Mouse (Mus musculus) liver, postnatal 0 days (tissue): ENCODE results near the gene 1700030J22Rik. TPM values are rescaled to one million over a fixed set of nuclear protein-coding genes. Genes with fewer than 3 reads are reported as not detected.

Experiments
- ATAC-seq: fragments of 200-750 bp; cut with Nextera tagmentation; 2 replicates; pipeline ENCODE4 v1.8.0; 2017; ENCODE audit warnings: mild to moderate bottlenecking, moderate library complexity
- DNase-seq: peaks from one replicate; pipeline ENCODE4 v3.0.0-alpha.2; 2016
- H3K27ac ChIP-seq: fragments of 300-500 bp; sonication (generic); 2 replicates; pipeline ENCODE4 v1.5.1; 2014; ENCODE audit warnings: antibody characterized with exemption, moderate library complexity, mild to moderate bottlenecking, low read depth
- H3K27me3 ChIP-seq: fragments of 300-500 bp; sonication (generic); 2 replicates; pipeline ENCODE4 v1.6.1; 2014; ENCODE audit warnings: low read length, control low read depth, mixed read lengths; ENCODE audit not compliant: insufficient read depth
- H3K36me3 ChIP-seq: fragments of 300-500 bp; sonication (generic); replicated peaks from 2 replicates; pipeline ENCODE4 v1.6.1; 2014; ENCODE audit warnings: mild to moderate bottlenecking, control low read depth, low read length, moderate library complexity, mixed read lengths; ENCODE audit not compliant: insufficient read depth
- H3K4me1 ChIP-seq: fragments of 300-500 bp; sonication (generic); 2 replicates; pipeline ENCODE4 v1.6.1; 2014; ENCODE audit warnings: antibody characterized with exemption, mild to moderate bottlenecking, control low read depth; ENCODE audit not compliant: insufficient read depth
- H3K4me2 ChIP-seq: fragments of 300-500 bp; sonication (generic); 2 replicates; pipeline ENCODE4 v1.6.1; 2014; ENCODE audit warnings: low read depth, mild to moderate bottlenecking, low read length, moderate library complexity, mixed read lengths
- H3K4me3 ChIP-seq: fragments of 300-500 bp; sonication (generic); 2 replicates; pipeline ENCODE4 v1.5.1; 2014; ENCODE audit warnings: low read depth, low read length
- H3K9ac ChIP-seq: fragments of 300-500 bp; sonication (generic); replicated peaks from 2 replicates; pipeline ENCODE4 v1.6.1; 2014; ENCODE audit warnings: mild to moderate bottlenecking, moderate library complexity
- H3K9me3 ChIP-seq: fragments of 300-500 bp; sonication (generic); 2 replicates; pipeline ENCODE4 v1.6.1; 2016; ENCODE audit warnings: mild to moderate bottlenecking, control low read depth, low read length, mixed read lengths
- CTCF ChIP-seq: sonication (generic); IDR thresholded peaks from 2 replicates; pipeline ENCODE4 v1.5.1; 2016; ENCODE audit warnings: antibody characterized with exemption, low read depth
- EP300 ChIP-seq: IDR thresholded peaks from 2 replicates; pipeline ENCODE4 v1.6.1; 2016; ENCODE audit warnings: antibody characterized with exemption, low read depth, mild to moderate bottlenecking
- WGBS: fragments of 180-500 bp; shearing (Covaris S2); extraction: QIAGEN DNeasy Blood & Tissue Kit; methylation state at CpG from one replicate; pipeline ENCODE4 v1.1.7; 2014; ENCODE audit not compliant: insufficient replicate concordance; 5-methylcytosine and 5-hydroxymethylcytosine counted together
- polyA plus RNA-seq: library from polyadenylated mRNA; unstranded; fragments of >200 nt; fragmentation: Nextera tagmentation; extraction: Ambion mirVana; gene quantifications from 2 replicates; pipeline ENCODE4 v1.2.1, GENCODE M21; 2015

1700030J22Rik gene
- polyA plus RNA-seq, 1 experiment from 2014 or later, result 0.33 TPM

DNA sequence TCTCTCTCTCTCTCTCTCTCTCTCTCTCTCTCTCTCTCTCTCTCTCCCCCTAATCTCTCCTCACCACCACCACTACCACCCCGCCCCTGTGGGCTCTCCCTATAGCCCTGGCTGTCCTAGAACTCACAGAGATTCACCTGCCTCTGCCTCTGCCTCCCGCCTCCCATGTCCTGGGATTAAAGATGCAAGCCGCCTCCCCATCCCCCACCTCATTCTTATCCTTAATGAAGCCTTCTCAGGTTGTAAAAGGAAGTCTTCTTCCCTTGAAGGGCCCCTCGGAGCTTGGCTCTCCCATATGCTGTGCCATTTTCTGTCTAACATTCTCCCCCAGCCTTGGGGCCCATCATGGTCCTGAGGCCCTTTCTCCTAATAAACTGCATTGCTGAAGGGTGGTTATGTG is 36.9 kb upstream of the 1700030J22Rik start:
- Histone ChIP-seq H3K9ac (no peak overlapping the region), H3K4me3 (no peak overlapping the region), H3K36me3 (no peaks in the 10 kb centered on the region), H3K27ac (no peak overlapping the region), H3K4me2 (no peak overlapping the region), H3K4me1 (no peaks in the 10 kb centered on the region), H3K9me3 (no peaks in the 10 kb centered on the region), H3K27me3 (0 out of 2 replicates have a peak, but pooled peaks cover 3% of the 10 kb centered on the region)
- DNase-seq (no peak), ATAC-seq (no peak)
- no peak for TF ChIP-seq EP300
- TF ChIP-seq CTCF, result no peak
- WGBS, result 64% methylated on average over 4 of the region's 4 CpGs

DNA sequence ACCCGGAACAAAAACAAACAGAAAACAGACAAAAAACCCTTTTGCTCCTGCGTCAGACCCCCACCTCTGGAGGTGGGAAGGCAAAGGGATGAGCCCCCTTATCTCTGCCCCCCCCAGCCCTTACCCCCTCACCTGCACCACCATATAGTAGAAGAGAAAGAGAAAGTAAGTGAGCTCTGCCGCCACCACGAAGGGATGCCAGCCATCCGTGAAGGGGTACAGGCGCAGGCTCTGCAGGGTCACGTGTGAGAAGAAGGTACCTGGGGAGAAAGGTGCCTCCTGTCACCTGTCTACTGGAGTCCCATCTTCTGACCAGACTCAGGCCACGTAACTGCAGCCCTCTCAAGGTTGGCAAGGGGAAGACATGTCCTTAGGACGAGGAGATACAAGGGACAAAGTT is 32.6 kb upstream of the 1700030J22Rik start:
- Histone ChIP-seq H3K9ac (no peak overlapping the region), H3K9me3 (no peaks in the 10 kb centered on the region), H3K4me3 (no peak overlapping the region), H3K36me3 (no peaks in the 10 kb centered on the region), H3K27me3 (0 out of 2 replicates have a peak, but pooled peaks cover 3% of the 10 kb centered on the region), H3K27ac (no peak overlapping the region), H3K4me2 (no peak overlapping the region), H3K4me1 (no peaks in the 10 kb centered on the region)
- TF ChIP-seq CTCF, result no peak
- no peak for TF ChIP-seq EP300
- WGBS, result 86% methylated on average over 9 of the region's 9 CpGs
- no peak for DNase-seq
- ATAC-seq, result no peak

DNA sequence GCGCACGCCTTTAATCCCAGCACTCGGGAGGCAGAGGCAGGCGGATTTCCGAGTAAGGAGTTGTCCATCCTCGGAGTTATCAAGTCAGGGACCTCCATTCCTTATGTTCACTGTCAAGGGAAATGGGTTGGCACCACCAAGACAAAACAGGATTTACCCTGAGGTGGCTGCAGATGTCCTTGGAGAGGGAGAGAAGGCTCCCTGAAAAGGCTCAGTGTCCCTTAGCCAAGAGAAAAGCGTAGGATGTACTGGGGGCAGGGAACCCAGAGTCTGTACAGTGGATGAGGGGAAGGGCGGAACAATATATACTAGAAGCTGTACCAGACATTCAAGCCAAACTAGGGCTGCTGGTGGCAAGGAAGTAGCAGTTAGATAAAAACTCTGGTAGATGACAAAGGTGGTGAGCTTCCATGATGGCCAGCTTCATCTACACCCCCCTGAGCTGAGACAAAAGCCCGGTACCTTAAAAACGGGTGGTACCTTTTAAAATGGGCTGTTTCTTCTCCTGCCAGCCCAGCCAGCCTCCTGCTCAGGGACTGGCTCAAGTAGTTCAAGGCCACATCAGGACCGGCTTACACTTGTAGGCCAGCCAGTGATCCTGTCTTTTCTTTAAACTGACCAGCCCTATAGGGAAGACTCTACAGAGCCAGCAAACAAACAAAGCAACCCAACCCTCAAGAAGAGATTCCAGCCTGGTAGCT is 15.4 kb upstream of the 1700030J22Rik start:
- no peak for ATAC-seq
- peak overlapping the region; percentile 54 for H3K4me3 ChIP-seq
- WGBS, result 52% methylated on average over 11 of the region's 11 CpGs
- H3K9me3 ChIP-seq, result no peaks in the 10 kb centered on the region
- H3K36me3 ChIP-seq, result no peaks in the 10 kb centered on the region
- no peak overlapping the region for H3K27ac ChIP-seq
- H3K9ac ChIP-seq, result no peak overlapping the region
- peak overlapping the region; percentile 97 for H3K4me2 ChIP-seq
- H3K4me1 ChIP-seq, result peaks cover 16% of the 10 kb centered on the region; the same call in 1 of the 2 replicates
- no peak for DNase-seq
- no peaks in the 10 kb centered on the region for H3K27me3 ChIP-seq
- TF ChIP-seq CTCF, result no peak

DNA sequence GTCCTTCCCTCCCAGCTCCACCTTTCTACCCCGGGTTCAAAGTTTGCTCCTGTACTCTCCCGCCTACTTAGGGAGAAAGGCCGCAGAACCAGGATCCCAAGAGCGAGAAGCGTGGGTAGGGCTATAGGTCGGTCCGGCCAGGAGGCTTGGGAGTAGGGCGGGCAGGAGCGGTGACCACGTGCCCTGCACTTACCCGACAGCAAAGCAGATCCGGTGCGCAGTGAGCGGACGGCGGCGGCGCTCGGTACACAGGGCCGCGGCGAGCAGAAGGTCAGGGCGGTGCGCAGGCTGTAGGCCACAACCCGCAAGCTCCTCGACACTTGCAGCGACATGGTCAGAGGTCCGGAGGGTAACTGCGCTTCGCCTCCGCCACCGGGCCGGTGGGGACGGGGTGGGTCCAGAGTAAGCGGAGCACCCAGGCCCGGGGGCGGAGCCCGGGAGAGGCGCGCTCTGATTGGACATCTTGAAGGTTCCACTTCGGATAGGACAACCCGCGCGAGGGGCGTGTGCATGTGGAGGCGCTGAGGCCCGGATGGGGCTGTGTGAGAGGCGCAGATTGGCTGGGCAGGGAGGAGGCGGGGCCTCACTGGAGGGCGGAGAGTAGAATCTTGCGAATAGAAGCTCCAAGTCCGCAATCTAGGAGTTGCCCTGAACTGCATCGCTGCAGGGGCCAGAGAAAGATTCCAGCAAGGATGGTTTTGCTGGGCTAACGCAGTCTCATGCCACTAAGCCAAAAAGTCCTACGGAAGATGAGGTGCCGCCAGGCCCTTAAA is 14.5 kb upstream of the 1700030J22Rik start, which contains the start of gene Gcsh:
Gene Gcsh (minus strand): TSS at position 443 of the 773 bp plus-strand sequence.
- H3K9ac ChIP-seq, result peak within 1 kb of the TSS; percentile 31
- ATAC-seq, result peak; percentile 99
- peaks cover 16% of the 10 kb centered on the region; the same call in 1 of the 2 replicates for H3K4me1 ChIP-seq
- H3K9me3 ChIP-seq, result no peaks in the 10 kb centered on the region
- peak within 1 kb of the TSS; percentile 74 for H3K27ac ChIP-seq
- under 1% methylated on average over 45 of the region's 56 CpGs for WGBS
- H3K36me3 ChIP-seq, result 0 out of 2 replicates have a peak, but pooled peaks cover 3% of the 10 kb centered on the region
- H3K27me3 ChIP-seq, result no peaks in the 10 kb centered on the region
- peak within 1 kb of the TSS; percentile 97 for H3K4me2 ChIP-seq
- H3K4me3 ChIP-seq, result peak within 1 kb of the TSS; percentile 54
- DNase-seq, result peak; percentile 98
- TF ChIP-seq CTCF (no peak), EP300 (no peak; the same call in 1 of the 2 replicates)

DNA sequence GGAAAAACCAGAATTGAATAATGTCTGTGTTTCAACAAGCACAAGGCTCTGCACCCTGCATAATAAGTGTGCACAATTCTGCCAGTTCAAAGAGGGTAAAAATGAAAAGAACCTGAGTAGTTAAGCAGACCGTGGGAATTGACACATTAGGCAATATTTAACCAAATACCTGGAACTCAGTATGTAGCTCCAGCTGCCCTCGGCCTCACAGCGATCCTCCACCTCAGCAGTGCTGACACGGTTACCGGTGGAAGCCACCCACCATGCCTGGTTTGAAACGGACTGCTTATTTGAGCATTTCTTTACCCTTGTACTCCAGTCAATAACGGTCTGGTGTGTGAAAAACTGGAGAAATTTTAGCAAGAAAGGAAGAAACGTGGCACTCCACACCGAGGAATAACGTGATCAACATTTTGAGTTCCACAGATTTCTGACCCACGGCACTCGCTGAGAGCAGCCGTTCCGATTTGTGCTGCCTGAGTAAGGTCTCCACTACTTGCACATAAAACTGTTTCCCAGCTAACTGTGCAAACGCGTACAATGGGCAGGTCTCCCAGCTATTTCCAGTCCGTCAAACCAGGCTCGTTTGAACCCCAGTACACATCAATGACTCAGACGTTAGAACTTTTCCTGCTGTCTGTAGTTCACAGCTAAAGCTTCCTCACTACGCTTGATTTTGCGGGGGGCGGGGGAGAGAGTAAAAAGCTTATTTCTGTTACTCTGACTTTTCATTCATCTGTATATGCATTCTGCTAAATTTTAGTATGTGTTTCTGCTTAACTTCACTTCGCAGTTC is 13.6 kb upstream of the 1700030J22Rik start:
- Histone ChIP-seq H3K9ac (peak overlapping the region; percentile 31), H3K9me3 (no peaks in the 10 kb centered on the region), H3K27ac (peak overlapping the region; percentile 74), H3K27me3 (no peaks in the 10 kb centered on the region), H3K4me2 (peak overlapping the region; percentile 97), H3K4me3 (peak overlapping the region; percentile 54), H3K4me1 (peaks cover 16% of the 10 kb centered on the region; the same call in 1 of the 2 replicates), H3K36me3 (0 out of 2 replicates have a peak, but pooled peaks cover 3% of the 10 kb centered on the region)
- TF ChIP-seq EP300 (no peak), CTCF (no peak)
- DNase-seq (peak; percentile 48), ATAC-seq (peak; percentile 11; the same call in 1 of the 2 replicates)
- WGBS, result 8% methylated on average over 23 of the region's 23 CpGs
